Mouse (Mus musculus) liver, postnatal 0 days (tissue): Measurements from ENCODE around the gene Gm13304. TPM values are rescaled to one million over a fixed set of nuclear protein-coding genes. Genes with fewer than 3 reads are reported as not detected.
"Not testable (repeated sequence)": the region's sequence is repeated elsewhere in the genome, so short reads cannot be mapped to it uniquely, and the experiment has no call there.

ENCODE experiments used
- ATAC-seq: fragments of 200-750 bp; cut with Nextera tagmentation; 2 replicates; pipeline ENCODE4 v1.8.0; 2017; ENCODE audit warnings: mild to moderate bottlenecking, moderate library complexity
- DNase-seq: peaks from one replicate; pipeline ENCODE4 v3.0.0-alpha.2; 2016
- H3K27ac ChIP-seq: fragments of 300-500 bp; sonication (generic); 2 replicates; pipeline ENCODE4 v1.5.1; 2014; ENCODE audit warnings: antibody characterized with exemption, moderate library complexity, mild to moderate bottlenecking, low read depth
- H3K27me3 ChIP-seq: fragments of 300-500 bp; sonication (generic); 2 replicates; pipeline ENCODE4 v1.6.1; 2014; ENCODE audit warnings: low read length, control low read depth, mixed read lengths; ENCODE audit not compliant: insufficient read depth
- H3K36me3 ChIP-seq: fragments of 300-500 bp; sonication (generic); replicated peaks from 2 replicates; pipeline ENCODE4 v1.6.1; 2014; ENCODE audit warnings: mild to moderate bottlenecking, control low read depth, low read length, moderate library complexity, mixed read lengths; ENCODE audit not compliant: insufficient read depth
- H3K4me1 ChIP-seq: fragments of 300-500 bp; sonication (generic); 2 replicates; pipeline ENCODE4 v1.6.1; 2014; ENCODE audit warnings: antibody characterized with exemption, mild to moderate bottlenecking, control low read depth; ENCODE audit not compliant: insufficient read depth
- H3K4me2 ChIP-seq: fragments of 300-500 bp; sonication (generic); 2 replicates; pipeline ENCODE4 v1.6.1; 2014; ENCODE audit warnings: low read depth, mild to moderate bottlenecking, low read length, moderate library complexity, mixed read lengths
- H3K4me3 ChIP-seq: fragments of 300-500 bp; sonication (generic); 2 replicates; pipeline ENCODE4 v1.5.1; 2014; ENCODE audit warnings: low read depth, low read length
- H3K9ac ChIP-seq: fragments of 300-500 bp; sonication (generic); replicated peaks from 2 replicates; pipeline ENCODE4 v1.6.1; 2014; ENCODE audit warnings: mild to moderate bottlenecking, moderate library complexity
- H3K9me3 ChIP-seq: fragments of 300-500 bp; sonication (generic); 2 replicates; pipeline ENCODE4 v1.6.1; 2016; ENCODE audit warnings: mild to moderate bottlenecking, control low read depth, low read length, mixed read lengths
- WGBS: fragments of 180-500 bp; shearing (Covaris S2); extraction: QIAGEN DNeasy Blood & Tissue Kit; methylation state at CpG from one replicate; pipeline ENCODE4 v1.1.7; 2014; ENCODE audit not compliant: insufficient replicate concordance; 5-methylcytosine and 5-hydroxymethylcytosine counted together
- polyA plus RNA-seq: library from polyadenylated mRNA; unstranded; fragments of >200 nt; fragmentation: Nextera tagmentation; extraction: Ambion mirVana; gene quantifications from 2 replicates; pipeline ENCODE4 v1.2.1, GENCODE M21; 2015

Gm13304 gene
- not detected in 2 replicates for polyA plus RNA-seq

- not testable (repeated sequence) for H3K36me3 ChIP-seq, H3K9ac ChIP-seq, H3K4me2 ChIP-seq, DNase-seq, ATAC-seq, H3K27me3 ChIP-seq, H3K9me3 ChIP-seq, H3K4me1 ChIP-seq, H3K4me3 ChIP-seq, H3K27ac ChIP-seq
- WGBS: no CpG with 5 or more reads among the region's 5 CpGs
These were observed at the start of gene Gm13304 for GRCm38 (mm10) chr4:42114517-42114916. TSS of gene Gm13304 (plus strand) at chr4:42114817.

GRCm38 (mm10) chr4:42090907-42091306 lies 23.7 kb upstream of the Gm13304 start, which contains the start of gene Gm3893:
TSS of gene Gm3893 (plus strand) at chr4:42091207.
- not testable (repeated sequence) for H3K9ac ChIP-seq, H3K4me1 ChIP-seq, H3K9me3 ChIP-seq, DNase-seq, H3K36me3 ChIP-seq, ATAC-seq, H3K27me3 ChIP-seq, H3K27ac ChIP-seq, H3K4me2 ChIP-seq, H3K4me3 ChIP-seq
- WGBS: no CpG with 5 or more reads among the region's 2 CpGs

- ATAC-seq, H3K4me1 ChIP-seq, H3K9me3 ChIP-seq, H3K4me3 ChIP-seq, H3K36me3 ChIP-seq, H3K9ac ChIP-seq, H3K27me3 ChIP-seq, H3K4me2 ChIP-seq, H3K27ac ChIP-seq, DNase-seq: not testable (repeated sequence)
- no CpG with 5 or more reads among the region's 9 CpGs for WGBS
These were observed 38.5 kb downstream of the Gm13304 start, which contains the start of gene Gm13306 for GRCm38 (mm10) chr4:42153136-42153535. TSS of gene Gm13306 (plus strand) at chr4:42153436.

Other genes starting within 250 kb of the Gm13304 start
- gene Gm21541, start 211.2 kb upstream of the Gm13304 start, polyA plus RNA-seq: 0.76 TPM in 1 of 2 replicates, not detected in the other
- 0.49 TPM in 1 of 2 replicates, not detected in the other for gene Gm20878, start 173.2 kb upstream of the Gm13304 start, polyA plus RNA-seq
- not detected in 2 replicates for gene Fam205a4, start 148.8 kb upstream of the Gm13304 start, polyA plus RNA-seq
- not detected in 2 replicates for gene Gm21093, start 80.1 kb upstream of the Gm13304 start, polyA plus RNA-seq
- gene Gm3893, start 23.6 kb upstream of the Gm13304 start, polyA plus RNA-seq: not detected in 2 replicates
- gene Gm13306, start 38.6 kb downstream of the Gm13304 start, polyA plus RNA-seq: not detected in 2 replicates
- 0.33 and 0.37 TPM in 2 replicates for gene Gm13305, start 53.8 kb downstream of the Gm13304 start, polyA plus RNA-seq
- gene Gm10600, start 125.8 kb downstream of the Gm13304 start, polyA plus RNA-seq: not detected in 2 replicates
- gene Ccl21b, start 140.9 kb downstream of the Gm13304 start, polyA plus RNA-seq: not detected in 2 replicates
- gene Gm21953, start 179.4 kb downstream of the Gm13304 start, polyA plus RNA-seq: not detected in 2 replicates
- not detected in 2 replicates for gene Fam205a3, start 203.5 kb downstream of the Gm13304 start, polyA plus RNA-seq